Mouse (Mus musculus) thymus, adult 2 months (tissue): ENCODE results near the gene Poldip3.

Experiments used
- CTCF ChIP-seq: fragments of 200-500 bp; IDR thresholded peaks from 2 replicates; pipeline ENCODE4 v1.5.1; 2012; ENCODE audit warnings: mild to moderate bottlenecking, control low read depth, low read length, moderate library complexity, borderline replicate concordance; ENCODE audit not compliant: control insufficient read depth, poor library complexity, insufficient read depth; ENCODE audit errors: extremely low read depth
- POLR2A ChIP-seq: fragments of 200-500 bp; IDR thresholded peaks from 2 replicates; pipeline ENCODE4 v1.6.1; 2012; ENCODE audit warnings: mild to moderate bottlenecking, low read length, control low read depth, moderate library complexity; ENCODE audit not compliant: control insufficient read depth, poor library complexity, insufficient read depth; ENCODE audit errors: extremely low read depth

DNA sequence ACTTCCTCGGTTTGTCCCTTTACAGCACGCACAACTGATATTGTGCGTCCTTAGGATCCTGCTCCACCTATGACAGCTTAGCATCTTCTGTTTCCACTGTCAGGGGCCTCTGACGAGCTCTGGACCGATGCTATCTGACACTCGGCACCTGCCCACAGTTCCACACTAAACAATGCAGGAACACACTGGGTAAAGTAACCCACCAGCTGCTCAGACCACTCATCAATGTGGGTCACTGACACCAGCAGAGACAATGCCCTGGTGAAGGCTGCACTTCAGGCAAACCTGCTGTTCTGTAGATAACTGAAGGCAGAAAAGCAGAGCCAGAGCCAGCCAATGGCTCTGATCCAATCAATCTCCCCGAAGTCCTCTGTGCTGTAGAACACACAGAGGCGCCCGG is 22.6 kb downstream of the Poldip3 start:
- TF ChIP-seq POLR2A (no peak), CTCF (no peak)
